Mouse (Mus musculus) heart, adult 8-10 months (tissue): ENCODE results near the gene N6amt1. TPM values are rescaled to one million over a fixed set of nuclear protein-coding genes. Genes with fewer than 3 reads are reported as not detected.

Experiments
- DNase-seq: peaks from one replicate; pipeline ENCODE4 v3.0.0; 2022; ENCODE audit warnings: low spot score
- total RNA-seq, 4 experiments: library from RNA; stranded (reverse); gene quantifications; 2 replicates each; pipeline ENCODE4 v1.2.4; 2022

N6amt1 gene
- total RNA-seq, 4 experiments from 2014 or later = 20.0 to 21.2 (median 20.4) TPM

GRCm38 (mm10) chr16:87384366-87384765, 30.4 kb downstream of the N6amt1 start:
- no peak for DNase-seq

GRCm38 (mm10) chr16:87387444-87387977, 33.5 kb downstream of the N6amt1 start:
- DNase-seq = no peak

- DNase-seq = peak; percentile 48
Measured at GRCm38 (mm10) chr16:87393813-87394548, 40.0 kb downstream of the N6amt1 start.

- no peak for DNase-seq
Measured at GRCm38 (mm10) chr16:87405001-87405400, 51.0 kb downstream of the N6amt1 start.

Other genes with a start within 250 kb of the N6amt1 start
- 10 to 100 TPM; 20.4 to 22.8 (median 21.1) TPM for gene Ltn1, start 78.4 kb downstream of the N6amt1 start, total RNA-seq
- gene Rwdd2b, start 86.4 kb downstream of the N6amt1 start, total RNA-seq = 1 to 10 TPM; 4.9 to 6.4 (median 5.5) TPM
- gene Usp16, start 100.5 kb downstream of the N6amt1 start, total RNA-seq = 10 to 100 TPM; 29.3 to 45.0 (median 37.9) TPM
- 100 to 1,000 TPM; 139 to 159 (median 147) TPM for gene Cct8, start 141.7 kb downstream of the N6amt1 start, total RNA-seq
- 1 to 10 TPM; 1.1 to 2.2 (median 1.5) TPM for gene Map3k7cl, start 199.1 kb downstream of the N6amt1 start, total RNA-seq